Mouse (Mus musculus) effector memory CD4-positive, alpha-beta T cell, adult 7 months (primary cell): ENCODE measurements around the gene Bpifb9b. TPM values are rescaled to one million over a fixed set of nuclear protein-coding genes. Genes with fewer than 3 reads are reported as not detected.

Experiments used
- polyA plus RNA-seq: library from polyadenylated mRNA; unstranded; fragments of 100-300 nt; shearing (Covaris generic); gene quantifications from one replicate; pipeline ENCODE4 v1.2.1, GENCODE M21; 2017

Gene Bpifb9b
- polyA plus RNA-seq = not detected

GRCm38 (mm10) chr2:154306927-154307326 lies at the start of gene Bpifb9b:
Gene Bpifb9b, plus strand, starts transcription at chr2:154307227.

GRCm38 (mm10) chr2:154257554-154257953 lies 49.5 kb upstream of the Bpifb9b start, which contains the start of gene Bpifb9a:
Gene Bpifb9a, plus strand, starts transcription at chr2:154257854.

Other genes starting within 250 kb of the Bpifb9b start
- gene Bpifa3, start 176.9 kb upstream of the Bpifb9b start, polyA plus RNA-seq = not detected
- not detected for gene Bpifa1, start 164.3 kb upstream of the Bpifb9b start, polyA plus RNA-seq
- gene Bpifa5, start 144.6 kb upstream of the Bpifb9b start, polyA plus RNA-seq = not detected
- gene Bpifb1, start 116.4 kb upstream of the Bpifb9b start, polyA plus RNA-seq = not detected
- 0.30 TPM for gene Bpifb5, start 83.5 kb upstream of the Bpifb9b start, polyA plus RNA-seq
- not detected for gene Bpifb9a, start 49.4 kb upstream of the Bpifb9b start, polyA plus RNA-seq
- 17.9 TPM for gene Cdk5rap1, start 65.8 kb downstream of the Bpifb9b start, polyA plus RNA-seq
- gene Snta1, start 100.9 kb downstream of the Bpifb9b start, polyA plus RNA-seq = not detected
- 22.7 TPM for gene Cbfa2t2, start 129.3 kb downstream of the Bpifb9b start, polyA plus RNA-seq
- not detected for gene 1700003F12Rik, start 239.9 kb downstream of the Bpifb9b start, polyA plus RNA-seq
- gene Actl10, start 244.5 kb downstream of the Bpifb9b start, polyA plus RNA-seq = not detected